Mouse (Mus musculus) CH12.LX (cell line): ENCODE results near the gene Naa10.

Experiments
- CHD1 ChIP-seq: IDR thresholded peaks from 2 replicates; pipeline ENCODE4 v1.6.1; 2012; ENCODE audit warnings: low read depth, low read length, improper control_type of control experiment, inconsistent platforms
- CHD2 ChIP-seq: IDR thresholded peaks from 2 replicates; pipeline ENCODE4 v1.6.1; 2011; ENCODE audit warnings: low read length, improper control_type of control experiment
- CTCF ChIP-seq, 2 experiments: IDR thresholded peaks in 1 of 2; conservative IDR thresholded peaks in 1 of 2; 2 replicates each; pipeline ENCODE4 v1.5.1; 2011 to 2012; ENCODE audit warnings: low read depth in 2 of 2, low read length in 2 of 2, improper control_type of control experiment in 1 of 2, inconsistent platforms in 1 of 2, mild to moderate bottlenecking in 1 of 2, moderate library complexity in 1 of 2
- E2F4 ChIP-seq: IDR thresholded peaks from 2 replicates; pipeline ENCODE4 v1.6.1; 2011; ENCODE audit warnings: low read depth, low read length, improper control_type of control experiment; ENCODE audit not compliant: insufficient replicate concordance
- ELF1 ChIP-seq: IDR thresholded peaks from 2 replicates; pipeline ENCODE4 v1.6.1; 2014; ENCODE audit warnings: low read depth, mild to moderate bottlenecking, inconsistent platforms, low read length, improper control_type of control experiment
- EP300 ChIP-seq: IDR thresholded peaks from 2 replicates; pipeline ENCODE4 v1.6.1; 2011; ENCODE audit warnings: low read length, improper control_type of control experiment
- POLR2A ChIP-seq: IDR thresholded peaks from 2 replicates; pipeline ENCODE4 v1.6.1; 2011; ENCODE audit warnings: low read depth, mild to moderate bottlenecking, improper control_type of control experiment, low read length
- SMC3 ChIP-seq: IDR thresholded peaks from 2 replicates; pipeline ENCODE4 v1.6.1; 2011; ENCODE audit warnings: low read depth, low read length, improper control_type of control experiment
- TCF12 ChIP-seq: IDR thresholded peaks from 2 replicates; pipeline ENCODE4 v1.6.1; 2014; ENCODE audit warnings: low read depth, mild to moderate bottlenecking, inconsistent platforms, low read length, improper control_type of control experiment
- ZC3H11A ChIP-seq: IDR thresholded peaks from 2 replicates; pipeline ENCODE4 v1.6.1; 2012; ENCODE audit warnings: low read depth, mild to moderate bottlenecking, inconsistent platforms, low read length, improper control_type of control experiment

DNA sequence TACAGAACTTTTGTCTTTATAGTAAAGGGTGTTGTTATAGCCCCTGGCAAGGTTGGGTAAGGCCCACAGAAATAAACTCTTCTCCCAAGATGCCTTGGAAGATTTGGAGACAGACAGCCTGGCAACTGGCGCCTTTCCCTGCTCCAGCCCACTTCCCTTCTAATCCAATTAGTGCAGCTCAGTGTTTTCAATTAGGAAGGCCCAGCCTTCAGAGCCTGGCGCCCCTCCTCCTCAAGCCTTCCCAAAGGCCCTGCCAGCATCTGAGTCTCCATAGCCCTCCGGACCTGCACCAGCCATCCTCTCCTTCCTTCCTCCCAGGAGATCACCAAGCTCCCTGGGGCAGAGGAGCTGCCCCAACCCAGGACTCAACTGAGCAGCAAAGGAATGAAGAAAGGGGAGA lies 54.5 kb downstream of the Naa10 start:
- TF ChIP-seq CTCF (conservative IDR thresholded peaks at IDR 0.05 in 1 of 2, IDR thresholded peaks at IDR 0.05 in 1 of 2; ENCODE audit: low read depth in 2 of 2, low read length in 2 of 2) (no peak), CHD1 (no peak), TCF12 (no peak), POLR2A (no peak), EP300 (no peak), E2F4 (no peak), ZC3H11A (no peak), SMC3 (no peak), ELF1 (no peak), CHD2 (no peak)
